Mouse (Mus musculus): ENCODE measurements around the gene Ubxn2a. TPM values are rescaled to one million over a fixed set of nuclear protein-coding genes. Genes with fewer than 3 reads are reported as not detected.

The Ubxn2a gene
- polyA plus RNA-seq, 1 experiment from 2014 or later, result 20.3 TPM

DNA sequence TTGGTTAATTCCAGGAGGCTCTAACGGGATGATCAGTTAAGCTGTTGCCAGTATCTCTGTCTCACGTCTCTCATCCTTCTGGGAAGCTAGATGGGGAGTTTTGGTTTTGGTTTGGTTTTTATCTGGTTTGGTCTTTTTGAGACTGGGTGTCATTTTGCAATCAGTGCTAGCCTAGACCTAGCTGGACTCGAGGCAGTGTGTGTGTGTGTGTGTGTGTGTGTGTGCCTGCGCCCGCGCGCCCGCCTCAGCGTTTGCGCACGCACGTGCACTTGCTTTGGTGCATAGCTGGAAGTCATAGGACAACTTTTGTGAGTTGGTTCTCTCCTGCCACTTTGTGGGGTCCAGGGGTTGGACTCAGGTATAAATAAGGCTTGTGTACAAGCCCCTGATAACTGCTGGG, 63.8 kb downstream of the Ubxn2a start:
- peak; percentile 22; the same call in 1 of the 2 replicates for ATAC-seq (ENCODE audit: low FRiP score)
- H3K9ac ChIP-seq (ENCODE audit: low read length), result peak overlapping the region; percentile 46
- peaks cover 13% of the 10 kb centered on the region for H3K27me3 ChIP-seq (ENCODE audit: control insufficient read depth, insufficient read depth, low read length)
- peaks cover 11% of the 10 kb centered on the region for H3K4me1 ChIP-seq (ENCODE audit: control insufficient read depth, insufficient read depth, low read length)
- WGBS, result 1% methylated on average over 12 of the region's 12 CpGs
- no peak for DNase-seq (ENCODE audit: low spot score, missing footprints)
- no peak overlapping the region for H3K27ac ChIP-seq (ENCODE audit: low read depth, low read length)
- peak overlapping the region; percentile 47 for H3K4me3 ChIP-seq (ENCODE audit: low read depth, low read length)
- H3K4me2 ChIP-seq, result peak overlapping the region; percentile 58
- no peaks in the 10 kb centered on the region for H3K36me3 ChIP-seq (ENCODE audit: control insufficient read depth, insufficient read depth, low read length)
- H3K9me3 ChIP-seq (ENCODE audit: control insufficient read depth, low read length), result no peaks in the 10 kb centered on the region

- Histone ChIP-seq H3K9me3 (ENCODE audit: control insufficient read depth, low read length) (no peaks in the 10 kb centered on the region), H3K27ac (ENCODE audit: low read depth, low read length) (no peak within 1 kb of the TSS), H3K4me2 (peak within 1 kb of the TSS; percentile 58), H3K4me3 (ENCODE audit: low read depth, low read length) (peak within 1 kb of the TSS; percentile 47), H3K4me1 (ENCODE audit: control insufficient read depth, insufficient read depth, low read length) (peaks cover 11% of the 10 kb centered on the region), H3K36me3 (ENCODE audit: control insufficient read depth, insufficient read depth, low read length) (no peaks in the 10 kb centered on the region), H3K27me3 (ENCODE audit: control insufficient read depth, insufficient read depth, low read length) (peaks cover 13% of the 10 kb centered on the region), H3K9ac (ENCODE audit: low read length) (peak within 1 kb of the TSS; percentile 46)
- peak; percentile 98 for DNase-seq (ENCODE audit: low spot score, missing footprints)
- ATAC-seq (ENCODE audit: low FRiP score), result peak; percentile 93
- 1% methylated on average over 30 of the region's 30 CpGs for WGBS
Observed at GRCm38 (mm10) chr12:4842890-4843597, 64.5 kb downstream of the Ubxn2a start, which contains the start of gene Wdcp. Wdcp (plus strand) TSS chr12:4843303.

- Histone ChIP-seq H3K4me1 (ENCODE audit: control insufficient read depth, insufficient read depth, low read length) (peaks cover 11% of the 10 kb centered on the region), H3K9ac (ENCODE audit: low read length) (no peak overlapping the region), H3K9me3 (ENCODE audit: control insufficient read depth, low read length) (no peaks in the 10 kb centered on the region), H3K27ac (ENCODE audit: low read depth, low read length) (no peak overlapping the region), H3K4me3 (ENCODE audit: low read depth, low read length) (no peak overlapping the region), H3K27me3 (ENCODE audit: control insufficient read depth, insufficient read depth, low read length) (peaks cover 13% of the 10 kb centered on the region), H3K4me2 (no peak overlapping the region), H3K36me3 (ENCODE audit: control insufficient read depth, insufficient read depth, low read length) (no peaks in the 10 kb centered on the region)
- DNase-seq (ENCODE audit: low spot score, missing footprints), result peak; percentile 87
- 83% methylated on average over 8 of the region's 8 CpGs for WGBS
- ATAC-seq (ENCODE audit: low FRiP score), result no peak
Observed at GRCm38 (mm10) chr12:4842456-4842855, 65.0 kb downstream of the Ubxn2a start.

DNA sequence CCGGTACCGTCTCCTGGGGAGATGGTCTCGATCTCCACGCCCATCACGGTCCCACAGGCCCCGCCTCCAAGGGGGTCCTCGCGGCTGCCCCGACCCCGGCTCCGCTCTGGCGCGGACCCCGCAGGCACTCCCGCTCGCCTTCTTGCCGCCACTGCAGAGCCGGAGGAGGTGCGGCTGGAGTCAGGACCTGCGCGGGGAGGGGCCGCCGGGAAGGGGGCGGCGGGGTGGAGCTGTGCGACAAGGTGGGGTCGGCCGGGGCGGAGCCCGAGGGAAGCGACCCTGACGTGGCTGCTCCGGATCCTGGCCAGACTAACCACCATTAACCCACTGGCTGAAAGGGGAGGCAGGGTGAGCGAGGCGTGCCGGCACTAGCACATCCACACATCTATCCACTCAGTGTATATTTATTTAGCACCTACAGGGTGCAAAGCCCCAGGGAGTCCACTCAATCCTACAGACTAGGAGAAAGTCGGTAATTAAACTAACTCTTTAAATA, 66.1 kb downstream of the Ubxn2a start, which contains the start of gene Fkbp1b:
TSS of gene Fkbp1b (minus strand) at position 200 of the 496 bp plus-strand sequence.
- Histone ChIP-seq H3K9ac (ENCODE audit: low read length) (peak within 1 kb of the TSS; percentile 78), H3K36me3 (ENCODE audit: control insufficient read depth, insufficient read depth, low read length) (no peaks in the 10 kb centered on the region), H3K4me3 (ENCODE audit: low read depth, low read length) (peak within 1 kb of the TSS; percentile 69), H3K27ac (ENCODE audit: low read depth, low read length) (no peak within 1 kb of the TSS), H3K4me1 (ENCODE audit: control insufficient read depth, insufficient read depth, low read length) (peaks cover 11% of the 10 kb centered on the region), H3K9me3 (ENCODE audit: control insufficient read depth, low read length) (no peaks in the 10 kb centered on the region), H3K27me3 (ENCODE audit: control insufficient read depth, insufficient read depth, low read length) (peaks cover 13% of the 10 kb centered on the region), H3K4me2 (peak within 1 kb of the TSS; percentile 93)
- WGBS, result under 1% methylated on average over 35 of the region's 37 CpGs
- ATAC-seq (ENCODE audit: low FRiP score), result peak; percentile 69
- peak; percentile 94 for DNase-seq (ENCODE audit: low spot score, missing footprints)

- WGBS, result 1% methylated on average over 11 of the region's 11 CpGs
- no peak; the same call in 1 of the 2 replicates for ATAC-seq (ENCODE audit: low FRiP score)
- H3K4me2 ChIP-seq, result peak overlapping the region; percentile 93
- H3K36me3 ChIP-seq (ENCODE audit: control insufficient read depth, insufficient read depth, low read length), result no peaks in the 10 kb centered on the region
- H3K9me3 ChIP-seq (ENCODE audit: control insufficient read depth, low read length), result no peaks in the 10 kb centered on the region
- H3K4me1 ChIP-seq (ENCODE audit: control insufficient read depth, insufficient read depth, low read length), result peaks cover 11% of the 10 kb centered on the region
- H3K27ac ChIP-seq (ENCODE audit: low read depth, low read length), result no peak overlapping the region
- peaks cover 13% of the 10 kb centered on the region for H3K27me3 ChIP-seq (ENCODE audit: control insufficient read depth, insufficient read depth, low read length)
- no peak for DNase-seq (ENCODE audit: low spot score, missing footprints)
- H3K4me3 ChIP-seq (ENCODE audit: low read depth, low read length), result peak overlapping the region; percentile 69
- peak overlapping the region; percentile 78 for H3K9ac ChIP-seq (ENCODE audit: low read length)
Observed at GRCm38 (mm10) chr12:4840741-4841140, 66.8 kb downstream of the Ubxn2a start.

GRCm38 (mm10) chr12:4840010-4840409, 67.5 kb downstream of the Ubxn2a start:
- WGBS, result 59% methylated on average over 6 of the region's 6 CpGs
- no peak for ATAC-seq (ENCODE audit: low FRiP score)

GRCm38 (mm10) chr12:4836959-4837358, 70.5 kb downstream of the Ubxn2a start:
- 74% methylated on average over 4 of the region's 4 CpGs for WGBS
- Histone ChIP-seq H3K9me3 (ENCODE audit: control insufficient read depth, low read length) (no peaks in the 10 kb centered on the region), H3K4me1 (ENCODE audit: control insufficient read depth, insufficient read depth, low read length) (peaks cover 5% of the 10 kb centered on the region), H3K36me3 (ENCODE audit: control insufficient read depth, insufficient read depth, low read length) (no peaks in the 10 kb centered on the region), H3K27me3 (ENCODE audit: control insufficient read depth, insufficient read depth, low read length) (peaks cover 11% of the 10 kb centered on the region), H3K4me2 (no peak overlapping the region), H3K4me3 (ENCODE audit: low read depth, low read length) (no peak overlapping the region), H3K9ac (ENCODE audit: low read length) (no peak overlapping the region), H3K27ac (ENCODE audit: low read depth, low read length) (no peak overlapping the region)
- ATAC-seq (ENCODE audit: low FRiP score) (no peak), DNase-seq (ENCODE audit: low spot score, missing footprints) (no peak)

More at GRCm38 (mm10) chr12:4840010-4840409, 67.5 kb downstream of the Ubxn2a start:
- no peak overlapping the region for H3K4me2 ChIP-seq
- H3K9me3 ChIP-seq (ENCODE audit: control insufficient read depth, low read length), result no peaks in the 10 kb centered on the region
- H3K27ac ChIP-seq (ENCODE audit: low read depth, low read length), result no peak overlapping the region
- H3K4me3 ChIP-seq (ENCODE audit: low read depth, low read length), result no peak overlapping the region
- peaks cover 13% of the 10 kb centered on the region for H3K27me3 ChIP-seq (ENCODE audit: control insufficient read depth, insufficient read depth, low read length)
- no peaks in the 10 kb centered on the region for H3K36me3 ChIP-seq (ENCODE audit: control insufficient read depth, insufficient read depth, low read length)
- no peak for DNase-seq (ENCODE audit: low spot score, missing footprints)
- peaks cover 11% of the 10 kb centered on the region for H3K4me1 ChIP-seq (ENCODE audit: control insufficient read depth, insufficient read depth, low read length)
- no peak overlapping the region for H3K9ac ChIP-seq (ENCODE audit: low read length)

Other genes with a start within 250 kb of the Ubxn2a start
- gene Fam228a, start 169.3 kb downstream of the Ubxn2a start, polyA plus RNA-seq (2014; fragmentation: Nextera tagmentation; extraction: Ambion mirVana), result 0.19 and 0.41 TPM in 2 replicates
- 3.8 and 6.2 TPM in 2 replicates for gene Pfn4, start 138.7 kb downstream of the Ubxn2a start, polyA plus RNA-seq (2014; fragmentation: Nextera tagmentation; extraction: Ambion mirVana)
- gene Fam228b, start 138.4 kb downstream of the Ubxn2a start, polyA plus RNA-seq (2014; fragmentation: Nextera tagmentation; extraction: Ambion mirVana), result 4.2 and 4.3 TPM in 2 replicates
- 367 and 402 TPM in 2 replicates for gene Sf3b6, start 90.2 kb downstream of the Ubxn2a start, polyA plus RNA-seq (2014; fragmentation: Nextera tagmentation; extraction: Ambion mirVana)
- gene Fkbp1b, start 66.1 kb downstream of the Ubxn2a start, polyA plus RNA-seq (2014; fragmentation: Nextera tagmentation; extraction: Ambion mirVana), result 6.3 and 9.0 TPM in 2 replicates
- 16.7 and 17.8 TPM in 2 replicates for gene Wdcp, start 64.4 kb downstream of the Ubxn2a start, polyA plus RNA-seq (2014; fragmentation: Nextera tagmentation; extraction: Ambion mirVana)
- 3.6 and 4.1 TPM in 2 replicates for gene Mfsd2b, start 33.3 kb downstream of the Ubxn2a start, polyA plus RNA-seq (2014; fragmentation: Nextera tagmentation; extraction: Ambion mirVana)
- gene Atad2b, start 9.6 kb upstream of the Ubxn2a start, polyA plus RNA-seq (2014; fragmentation: Nextera tagmentation; extraction: Ambion mirVana), result 20.4 and 22.3 TPM in 2 replicates